Mouse (Mus musculus) lung, postnatal 10 days (tissue): ENCODE measurements at regions not wholly inside any gene's neighbourhood (a gene's known extent, or its start where the extent isn't known, plus 50 kb on each side); places are given as distances from the start of the nearest gene placed in this dataset.

Source experiments
- DNase-seq: peaks from one replicate; pipeline ENCODE4 v3.0.0; 2021

DNA sequence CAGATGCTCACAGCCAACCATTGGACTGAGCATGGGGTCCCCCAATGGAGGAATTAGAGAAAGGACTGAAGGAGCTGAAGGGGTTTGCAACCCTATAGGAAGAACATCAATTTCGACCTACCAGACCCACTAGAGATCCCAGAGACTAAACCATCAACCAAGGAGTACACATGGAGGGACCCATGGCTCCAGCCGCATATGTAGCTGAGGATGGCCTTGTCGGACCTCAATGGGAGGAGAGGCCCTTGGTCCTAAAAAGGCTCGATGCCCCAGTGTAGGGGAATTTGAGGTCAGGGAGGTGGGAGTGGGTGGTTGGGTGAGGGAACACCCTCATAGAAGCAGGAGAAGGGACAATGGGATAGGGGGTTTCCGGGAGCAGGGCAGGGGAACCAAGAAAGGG is 180.6 kb downstream of the Qdpr start:
- DNase-seq, result no peak

GRCm38 (mm10) chr5:45266914-45267313 is 183.1 kb downstream of the Qdpr start:
- DNase-seq, result no peak

- DNase-seq, result no peak
Observed at GRCm38 (mm10) chr5:45258486-45258885, 191.6 kb downstream of the Qdpr start.

- no peak for DNase-seq
Observed at GRCm38 (mm10) chr5:45256256-45256999, 193.6 kb downstream of the Qdpr start.

GRCm38 (mm10) chr5:45231856-45232255 is 218.2 kb downstream of the Qdpr start:
- no peak for DNase-seq

- no peak for DNase-seq
Observed at GRCm38 (mm10) chr5:45230097-45230496, 219.9 kb downstream of the Qdpr start.

DNA sequence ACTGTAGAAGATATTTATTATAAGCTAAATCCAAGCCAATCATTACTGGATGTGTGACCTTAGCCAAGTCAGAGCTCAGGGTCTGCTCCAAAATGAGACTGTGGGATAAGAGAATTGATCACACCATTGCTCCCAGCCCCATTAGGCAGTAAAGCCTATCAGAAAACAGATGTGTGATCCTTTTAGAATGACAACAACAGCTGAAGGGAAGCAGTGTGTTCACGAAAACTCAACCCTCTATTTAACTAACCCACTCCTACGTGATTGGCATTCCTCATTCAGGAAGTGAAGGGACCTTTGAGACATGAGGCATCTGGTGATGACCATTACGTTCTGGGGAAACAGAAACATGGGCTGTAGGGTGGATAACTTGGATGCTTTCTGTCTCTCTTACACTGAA is 220.6 kb downstream of the Qdpr start:
- DNase-seq, result no peak

GRCm38 (mm10) chr5:45228226-45228927 is 221.7 kb downstream of the Qdpr start:
- DNase-seq, result no peak

DNA sequence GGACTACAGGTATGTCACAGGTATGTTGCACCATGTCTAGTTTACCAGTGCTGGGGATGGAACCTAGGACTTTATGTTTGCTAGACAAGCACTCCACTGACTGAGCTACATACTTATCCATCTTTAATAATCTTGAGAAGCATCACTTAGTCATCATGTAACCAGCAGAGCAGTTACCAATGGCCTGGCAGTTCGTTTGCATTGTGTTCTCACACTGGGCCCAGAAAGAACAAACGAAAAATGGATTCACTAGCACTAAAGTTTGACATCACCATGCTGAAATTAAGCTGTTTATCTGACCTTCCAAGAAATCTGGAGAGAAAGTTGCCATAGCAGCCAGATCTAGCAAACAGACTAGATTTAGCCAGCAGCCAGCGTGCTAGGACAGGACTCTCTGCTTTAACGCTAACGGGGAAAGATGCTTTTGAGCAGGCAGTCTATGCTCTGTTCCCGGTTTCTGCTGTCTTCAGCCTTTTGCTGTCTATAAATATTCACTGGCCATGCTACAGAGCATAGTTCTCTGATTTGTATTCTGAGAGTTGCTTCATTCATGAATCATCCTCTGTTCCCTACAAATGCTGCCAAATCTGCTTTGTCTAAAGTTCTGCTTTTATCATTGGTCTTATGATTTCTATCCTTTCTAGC is 229.6 kb downstream of the Qdpr start:
- peak; percentile 36 for DNase-seq

DNA sequence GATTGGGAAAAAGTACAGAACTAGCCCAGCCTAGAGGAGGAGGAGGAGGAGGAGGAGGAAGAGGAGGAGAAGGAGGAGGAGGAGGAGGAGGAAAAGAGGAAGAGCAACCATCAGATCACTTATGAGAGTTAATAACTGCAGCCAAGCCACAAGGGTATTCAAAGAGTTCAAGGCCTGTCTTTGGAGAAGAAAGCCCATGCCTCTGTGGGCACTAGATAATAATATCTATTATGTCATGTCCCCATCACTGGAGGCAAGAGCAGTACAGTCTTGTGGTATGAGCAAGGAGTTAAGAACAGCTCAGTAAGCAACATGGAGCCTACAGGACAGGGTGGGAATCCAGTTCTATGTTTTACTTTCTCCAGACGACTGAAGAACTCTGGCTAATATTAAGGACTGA is 230.5 kb downstream of the Qdpr start:
- DNase-seq, result no peak

- DNase-seq, result no peak
Observed at GRCm38 (mm10) chr5:45219101-45219500, 230.9 kb downstream of the Qdpr start.

GRCm38 (mm10) chr5:45214475-45214874 is 235.6 kb downstream of the Qdpr start:
- DNase-seq, result no peak

DNA sequence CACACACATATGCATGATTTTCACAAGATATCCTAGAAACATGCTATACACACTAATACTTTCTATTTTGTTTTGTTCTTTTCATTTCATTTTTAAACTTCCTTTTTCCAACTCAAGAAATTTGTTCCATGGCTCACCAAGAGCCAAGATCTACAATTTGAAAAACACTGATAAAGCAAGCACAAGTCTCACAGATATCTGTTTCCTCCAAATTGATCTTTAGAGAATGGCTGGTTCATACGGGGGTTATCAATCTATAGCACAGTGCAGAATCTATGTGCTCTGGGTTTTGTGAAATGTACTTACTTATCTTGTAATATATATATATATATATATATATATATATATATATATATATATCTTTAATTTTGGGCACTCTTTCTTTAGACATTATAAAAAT is 251.6 kb downstream of the Qdpr start:
- DNase-seq, result no peak

GRCm38 (mm10) chr5:45196159-45196558 is 253.9 kb downstream of the Qdpr start:
- DNase-seq, result no peak

GRCm38 (mm10) chr5:45192287-45192686 is 257.7 kb downstream of the Qdpr start:
- no peak for DNase-seq

DNA sequence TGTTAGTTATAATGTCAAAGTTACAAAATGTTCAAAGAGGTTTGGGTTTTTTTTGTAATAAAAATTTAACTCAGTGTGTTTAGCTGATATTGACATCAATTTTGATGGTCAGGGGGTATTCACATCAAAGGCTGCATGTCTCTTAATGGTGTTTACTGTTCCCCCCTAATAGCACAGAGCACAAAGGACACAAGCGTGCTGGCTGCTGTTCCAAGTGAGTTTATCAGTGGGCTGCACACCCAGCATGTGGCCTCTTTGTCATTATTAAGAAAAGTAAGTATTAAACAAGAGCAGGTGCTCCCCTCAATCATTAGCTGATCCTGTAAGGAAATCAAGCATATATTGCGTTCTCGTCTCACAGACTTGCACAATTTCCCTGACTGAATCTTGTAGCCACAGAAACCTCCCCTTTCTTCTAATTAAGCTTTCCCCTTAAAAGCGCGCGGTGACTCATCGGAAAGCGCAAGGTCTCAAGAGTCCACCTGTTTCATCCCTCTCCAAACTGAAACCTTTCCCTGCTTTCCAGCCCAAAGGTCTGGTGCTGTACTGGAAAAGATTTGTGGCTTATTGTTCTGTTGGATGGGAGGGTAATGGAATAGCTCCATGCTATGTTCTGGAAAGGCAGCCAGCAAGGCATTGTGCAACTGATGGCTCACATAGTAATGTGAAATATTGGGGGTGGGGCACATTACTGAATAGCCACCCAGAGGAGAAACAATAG is 276.8 kb downstream of the Qdpr start:
- peak; percentile 16 for DNase-seq

GRCm38 (mm10) chr5:45159194-45159593 is 290.8 kb downstream of the Qdpr start:
- no peak for DNase-seq

- no peak for DNase-seq
Observed at GRCm38 (mm10) chr5:45154936-45155335, 295.1 kb downstream of the Qdpr start.

DNA sequence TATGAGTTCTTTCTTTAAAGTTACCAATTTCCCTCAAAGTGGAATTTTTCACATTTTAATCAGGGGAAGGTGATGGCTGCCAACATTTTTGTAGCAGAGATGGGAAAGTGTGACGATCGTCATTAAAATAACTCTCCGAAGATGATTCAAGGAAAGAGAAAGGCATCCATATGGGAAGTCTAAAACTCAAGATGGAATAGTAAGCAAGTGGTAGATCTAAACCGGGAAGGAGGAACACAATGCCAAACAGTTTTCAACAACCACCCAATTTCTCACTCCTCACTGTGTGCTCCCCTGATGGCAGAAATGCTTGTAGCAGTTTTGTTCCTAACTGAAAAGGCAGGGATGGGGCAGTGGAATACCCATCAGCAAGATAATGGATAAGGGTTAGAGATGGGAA is 305.9 kb downstream of the Qdpr start:
- no peak for DNase-seq

DNA sequence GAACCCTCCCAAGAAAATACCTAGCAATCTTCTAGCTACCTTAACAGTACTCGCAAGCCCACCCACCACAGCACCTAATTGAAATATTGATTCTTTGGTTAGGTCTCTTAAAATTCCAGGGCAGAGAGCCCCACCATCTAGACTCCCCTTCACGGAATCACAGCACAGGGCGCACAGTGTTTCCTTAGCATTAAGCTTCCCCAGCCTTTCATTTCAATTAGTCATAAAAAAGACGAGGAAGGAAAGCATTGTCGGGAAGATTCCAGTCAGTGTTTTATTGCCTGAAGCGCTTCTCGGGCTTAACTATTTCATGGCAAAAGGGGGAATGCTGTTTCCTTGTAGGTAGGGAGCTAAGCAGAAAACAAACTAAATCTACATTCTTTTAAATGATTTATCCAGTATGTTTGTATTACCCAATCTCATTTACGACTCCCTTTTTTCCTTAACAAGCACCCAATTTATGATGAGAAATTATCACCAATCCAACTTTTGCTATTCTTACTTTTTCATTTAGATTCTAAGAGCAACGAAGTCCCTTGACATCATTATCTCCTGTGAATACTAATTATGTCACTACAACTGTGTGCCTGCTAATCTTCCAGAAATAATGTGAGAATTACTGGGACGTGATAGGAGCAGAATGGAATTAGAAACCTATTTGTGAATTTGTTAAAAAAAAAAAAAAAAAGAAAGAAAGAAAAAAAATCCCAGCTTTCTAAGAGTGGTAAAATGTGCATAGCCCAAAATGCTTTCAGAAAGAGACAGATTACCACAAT is 312.6 kb downstream of the Qdpr start:
- DNase-seq, result no peak

DNA sequence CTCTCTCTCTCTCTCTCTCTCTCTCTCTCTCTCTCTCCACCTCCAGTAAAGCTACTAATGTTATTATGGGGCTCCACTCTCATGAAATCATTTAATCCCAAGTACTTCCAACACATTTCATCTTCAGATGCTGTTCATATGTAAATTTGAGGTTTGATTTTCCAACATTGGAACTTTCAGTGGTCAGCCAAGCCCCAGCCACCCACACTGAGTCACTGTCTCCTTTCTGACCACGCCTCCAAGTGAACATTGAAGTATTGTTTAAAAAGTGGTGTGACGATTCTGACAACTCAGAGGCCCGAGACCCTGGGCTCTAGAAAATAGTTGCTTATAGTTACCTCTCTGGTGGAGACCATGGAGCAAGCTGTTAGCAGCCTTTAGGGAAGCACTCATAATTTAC is 313.3 kb downstream of the Qdpr start:
- no peak for DNase-seq

DNA sequence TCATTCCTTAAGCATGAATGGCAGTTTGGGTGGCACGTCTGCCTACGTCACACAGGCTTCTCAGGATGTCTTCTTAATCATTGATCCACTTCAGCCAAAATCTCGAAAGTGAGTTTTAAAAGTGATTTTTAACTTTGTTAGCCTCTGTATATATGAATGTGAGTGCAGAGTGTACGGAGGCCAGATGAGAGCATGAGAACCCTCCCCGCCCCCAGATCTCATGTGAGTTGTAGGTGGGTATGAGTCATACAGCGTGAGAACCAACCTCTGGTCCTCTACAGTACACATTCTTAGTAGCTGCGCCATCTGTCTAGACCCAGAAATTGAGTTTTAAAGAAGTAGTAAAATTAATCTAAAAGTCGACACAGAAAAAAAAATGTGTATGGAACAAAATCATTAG is 322.1 kb downstream of the Qdpr start:
- no peak for DNase-seq
